Mouse (Mus musculus) ES-E14 (cell line): ENCODE measurements at regions not wholly inside any gene's neighbourhood (a gene's known extent, or its start where the extent isn't known, plus 50 kb on each side); places are given as distances from the start of the nearest gene placed in this dataset.

Source experiments
- MAFK ChIP-seq: IDR thresholded peaks from 2 replicates; pipeline ENCODE4 v1.6.1; 2014; ENCODE audit warnings: mild to moderate bottlenecking, low read depth, low read length, inconsistent platforms; ENCODE audit not compliant: insufficient read depth
- ZC3H11A ChIP-seq: IDR thresholded peaks from 2 replicates; pipeline ENCODE4 v1.6.1; 2012; ENCODE audit warnings: low read depth, mild to moderate bottlenecking, inconsistent platforms, low read length, borderline replicate concordance

DNA sequence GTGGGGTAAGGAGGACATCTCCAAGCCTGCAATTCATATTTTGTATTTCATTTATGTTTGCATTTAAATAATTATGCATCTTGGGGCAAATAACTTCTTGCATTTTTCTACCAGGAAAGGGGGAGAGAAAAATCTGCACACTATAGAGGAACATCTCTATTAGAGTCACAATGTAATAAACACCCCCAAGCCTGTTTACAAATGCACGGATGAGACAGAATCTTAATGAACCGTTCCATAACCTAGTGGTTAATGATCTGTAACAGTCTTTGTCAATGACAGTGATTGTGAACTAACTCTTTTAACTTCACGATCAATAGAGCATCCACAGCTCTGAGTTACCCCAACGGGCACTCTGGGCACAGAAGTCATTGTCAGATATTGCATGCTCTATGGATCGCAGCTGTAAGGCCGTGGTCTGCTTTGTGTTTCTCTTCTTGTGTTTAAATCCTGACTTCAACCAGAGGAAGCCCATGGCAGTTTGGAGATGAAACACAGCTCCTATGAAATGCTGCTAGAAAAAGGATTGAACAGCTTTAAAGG, 1520.2 kb upstream of the Dsel start:
- TF ChIP-seq ZC3H11A, result no peak
- TF ChIP-seq MAFK, result no peak
